Mouse (Mus musculus): ENCODE data around the gene Txndc11.

GRCm38 (mm10) chr16:11078216-11078869, 56.1 kb downstream of the Txndc11 start:
- no peak for TF ChIP-seq POLR2A (IDR thresholded peaks at IDR 0.05; ENCODE audit: low read depth, low read length)
- no peak for TF ChIP-seq CTCF (IDR thresholded peaks at IDR 0.05; ENCODE audit: borderline replicate concordance, insufficient read depth, low read length)

Measured in embryonic fibroblast, embryonic 13.5 days (primary cell).